Mouse (Mus musculus): Measurements from ENCODE around the gene A430005L14Rik. TPM values are rescaled to one million over a fixed set of nuclear protein-coding genes. Genes with fewer than 3 reads are reported as not detected.
A peak's percentile ranks its signal among the peaks of the same experiment; 100 is the strongest.
"Not testable (repeated sequence)": the region's sequence is repeated elsewhere in the genome, so short reads cannot be mapped to it uniquely, and the experiment has no call there.

A430005L14Rik gene
- total RNA-seq (2017), result 14.3 and 15.6 TPM in 2 replicates

DNA sequence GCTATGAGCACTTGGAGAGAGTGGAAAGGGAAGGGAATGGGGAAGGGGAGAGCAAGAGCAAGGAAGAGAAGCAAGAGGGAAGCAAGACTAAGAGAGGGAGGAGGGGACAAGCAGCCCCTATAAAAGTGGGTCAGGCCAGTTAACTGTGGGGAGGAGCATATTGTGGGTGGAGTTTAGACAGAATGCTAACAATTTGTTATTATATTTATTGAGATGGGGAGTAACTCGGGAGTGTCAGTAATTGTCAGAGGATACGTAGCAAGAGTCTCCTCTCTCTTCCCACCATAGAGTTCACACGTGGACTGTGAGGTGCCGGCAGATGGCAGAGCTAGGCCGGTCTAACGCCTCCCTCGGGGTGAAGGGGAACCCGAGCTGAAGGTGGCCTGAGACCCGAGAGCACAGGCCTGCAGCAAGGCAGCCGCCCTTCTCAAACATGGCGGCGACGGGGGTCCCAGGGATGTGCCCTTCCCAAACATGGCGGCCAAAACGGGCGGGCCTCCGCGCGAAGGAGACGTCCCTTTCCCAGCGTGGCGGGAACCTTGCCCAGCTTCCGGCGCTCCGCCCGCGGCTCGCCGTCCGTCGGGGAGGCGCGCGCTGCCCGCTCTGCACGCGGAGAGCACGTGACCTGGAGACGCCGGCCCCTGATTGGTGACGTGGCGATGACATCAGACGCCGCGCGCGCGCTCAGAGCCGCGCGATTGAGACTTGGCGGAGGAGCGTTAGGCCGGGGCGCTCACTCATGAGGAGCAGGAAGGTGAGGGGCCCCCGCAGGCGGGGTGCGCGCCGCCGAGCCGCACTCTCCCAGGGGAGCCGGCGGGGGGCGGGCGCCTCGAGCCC, at the start of gene A430005L14Rik:
TSS of gene A430005L14Rik (plus strand) at position 669 of the 837 bp plus-strand sequence.
- ATAC-seq (ENCODE audit: extremely low read depth, insufficient number of reproducible peaks, low FRiP score, poor library complexity, severe bottlenecking), result peak; percentile 80

DNA sequence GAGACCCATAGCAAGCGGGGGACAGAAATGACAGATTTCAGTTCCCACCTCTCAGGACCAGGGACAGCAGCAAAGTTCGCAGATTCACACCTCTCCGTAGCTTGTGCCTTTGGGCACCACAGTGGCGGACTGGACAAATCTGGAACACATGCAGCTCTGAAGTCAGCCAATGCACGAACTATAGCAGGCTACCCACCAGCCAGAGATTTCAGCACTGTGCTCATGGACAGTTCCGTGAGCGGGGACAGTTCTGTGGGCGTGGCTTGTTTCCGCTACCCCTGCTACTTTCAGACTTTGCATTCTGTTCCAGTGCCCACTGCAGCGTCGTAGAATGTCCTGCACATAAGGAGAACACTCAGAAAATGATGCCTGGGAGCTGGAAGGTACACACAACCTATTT, 49.5 kb upstream of the A430005L14Rik start:
- no peak for ATAC-seq (ENCODE audit: extremely low read depth, insufficient number of reproducible peaks, low FRiP score, poor library complexity, severe bottlenecking)

DNA sequence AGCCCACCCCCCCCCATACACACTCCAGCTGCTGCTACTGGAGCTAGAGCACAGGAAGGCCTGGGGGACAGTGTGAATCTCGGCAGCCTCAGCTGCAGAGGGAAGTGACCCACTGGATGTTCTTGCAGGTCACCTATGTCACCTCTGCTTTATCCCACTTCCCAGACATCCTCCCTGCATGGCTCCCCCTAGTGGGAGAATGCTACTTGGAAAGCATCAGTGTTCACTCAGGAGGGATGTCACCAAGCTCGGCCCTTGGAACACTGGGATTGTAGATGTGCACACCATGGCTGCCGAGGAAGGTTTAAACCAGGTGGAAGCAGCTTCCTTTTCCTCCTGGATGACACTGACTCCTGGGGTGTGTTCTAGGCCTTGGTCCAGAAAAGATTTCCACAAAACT, 43.4 kb upstream of the A430005L14Rik start:
- ATAC-seq (ENCODE audit: extremely low read depth, insufficient number of reproducible peaks, low FRiP score, poor library complexity, severe bottlenecking), result no peak

DNA sequence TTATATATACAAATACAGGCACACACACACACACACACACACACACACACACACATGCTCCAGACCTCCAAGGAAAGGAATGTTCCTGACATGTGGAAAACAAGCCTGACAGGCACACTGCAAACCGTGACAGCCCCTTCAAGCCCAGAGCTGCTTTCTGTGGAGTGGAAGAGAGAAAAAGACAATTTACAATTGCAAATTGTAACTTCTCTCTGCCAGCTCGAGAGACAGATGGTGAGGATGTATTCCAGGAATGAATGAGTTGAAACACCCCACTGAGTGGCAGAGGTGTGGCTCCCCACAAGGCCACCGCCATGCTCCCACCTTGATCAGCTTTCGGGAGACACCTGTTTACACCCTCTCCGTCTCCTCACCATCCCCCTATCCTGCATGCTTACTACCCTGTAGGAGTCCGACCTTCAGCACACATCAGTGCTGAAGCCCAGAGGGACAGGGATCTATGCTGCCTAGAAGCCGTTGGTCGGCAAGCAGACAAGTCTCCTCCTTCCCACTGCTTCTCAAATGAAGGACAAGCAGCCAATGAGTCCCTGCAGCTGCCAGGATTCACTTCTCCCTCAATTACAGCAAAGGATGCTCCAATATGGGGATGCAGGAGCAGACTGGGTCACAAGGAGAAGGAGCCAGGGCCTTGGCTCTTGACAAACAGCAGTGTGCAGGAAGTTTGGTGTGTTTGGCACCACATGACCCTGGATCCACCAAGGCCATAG, 39.1 kb upstream of the A430005L14Rik start:
- no peak for ATAC-seq (ENCODE audit: extremely low read depth, insufficient number of reproducible peaks, low FRiP score, poor library complexity, severe bottlenecking)

DNA sequence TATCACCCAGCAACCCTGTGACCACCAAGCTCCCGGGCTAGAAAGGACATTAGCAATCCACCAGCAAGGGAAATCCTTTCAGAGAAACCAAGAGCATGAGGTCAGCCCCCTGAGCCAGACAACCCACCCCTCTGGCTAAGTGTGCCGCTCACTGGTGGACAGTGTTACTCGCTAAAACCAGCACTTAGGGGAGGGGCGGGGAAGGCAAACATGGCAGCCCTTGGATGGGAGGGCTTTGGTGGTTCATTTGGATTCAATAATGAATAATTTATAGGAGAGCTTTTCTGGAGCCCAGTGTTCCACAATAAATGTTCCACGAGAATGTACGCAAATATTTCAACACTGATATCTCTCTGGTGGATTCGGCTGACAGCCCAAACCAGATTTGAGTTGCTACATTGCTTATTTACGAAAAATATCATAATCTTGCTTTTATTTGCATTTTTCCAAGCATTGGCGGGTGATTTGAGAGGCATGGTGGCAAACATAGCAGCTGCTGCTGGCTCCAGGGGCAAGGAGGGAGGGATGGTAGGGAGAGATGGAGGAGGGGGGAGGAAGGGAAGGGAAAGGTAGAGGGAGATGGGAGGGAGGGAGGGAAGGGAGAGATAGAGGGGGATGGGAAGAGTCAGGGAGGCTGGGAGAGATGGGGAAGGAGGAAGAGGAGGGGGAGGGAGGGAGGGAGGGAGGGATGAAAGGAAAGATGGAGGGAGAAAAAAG, 36.4 kb upstream of the A430005L14Rik start:
- ATAC-seq (ENCODE audit: extremely low read depth, insufficient number of reproducible peaks, low FRiP score, poor library complexity, severe bottlenecking), result no peak

DNA sequence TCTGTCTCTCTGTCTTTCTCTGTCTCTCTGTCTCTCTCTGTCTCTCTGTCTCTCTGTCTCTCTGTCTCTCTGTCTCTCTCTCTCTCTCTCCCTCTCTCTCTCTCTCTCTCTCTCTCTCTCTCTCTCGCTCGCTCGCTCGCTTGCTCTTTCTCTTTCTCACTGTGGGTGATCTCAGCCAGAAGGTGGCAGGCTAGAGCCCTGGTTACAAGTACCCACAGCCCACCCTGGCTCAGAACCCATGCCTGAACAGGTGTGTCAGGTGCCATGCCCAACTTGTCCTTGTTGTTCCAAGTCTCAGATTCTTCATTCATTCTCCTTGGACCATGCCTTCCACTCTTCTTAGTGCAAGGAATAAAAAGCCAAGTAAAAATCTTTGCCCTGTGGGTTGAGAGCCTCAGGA, 34.9 kb upstream of the A430005L14Rik start:
- not testable (repeated sequence) for ATAC-seq (ENCODE audit: extremely low read depth, insufficient number of reproducible peaks, low FRiP score, poor library complexity, severe bottlenecking)

DNA sequence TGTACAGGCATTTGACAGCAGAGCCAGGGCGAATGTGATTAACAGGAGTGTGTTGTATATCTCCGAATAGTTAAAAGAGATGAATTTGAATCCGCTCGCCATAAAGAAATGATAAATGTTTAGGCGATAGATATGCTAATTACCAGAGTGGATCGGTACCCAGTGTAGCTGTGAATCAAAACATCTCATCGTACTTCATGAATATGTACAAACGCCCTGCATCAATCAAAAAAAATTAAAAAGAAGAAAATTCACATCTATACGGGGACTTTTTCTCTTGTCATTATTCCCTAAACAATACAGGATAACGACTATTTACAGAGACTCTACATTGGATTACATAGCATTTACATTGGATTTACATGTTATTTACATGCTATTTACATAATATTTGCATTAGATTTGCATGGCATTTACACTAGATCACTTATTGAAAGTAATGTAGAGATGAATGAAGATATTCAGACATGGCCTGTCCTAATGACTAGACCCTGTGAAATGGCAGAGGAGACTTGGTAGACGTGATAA, 28.2 kb upstream of the A430005L14Rik start:
- no peak for ATAC-seq (ENCODE audit: extremely low read depth, insufficient number of reproducible peaks, low FRiP score, poor library complexity, severe bottlenecking)

DNA sequence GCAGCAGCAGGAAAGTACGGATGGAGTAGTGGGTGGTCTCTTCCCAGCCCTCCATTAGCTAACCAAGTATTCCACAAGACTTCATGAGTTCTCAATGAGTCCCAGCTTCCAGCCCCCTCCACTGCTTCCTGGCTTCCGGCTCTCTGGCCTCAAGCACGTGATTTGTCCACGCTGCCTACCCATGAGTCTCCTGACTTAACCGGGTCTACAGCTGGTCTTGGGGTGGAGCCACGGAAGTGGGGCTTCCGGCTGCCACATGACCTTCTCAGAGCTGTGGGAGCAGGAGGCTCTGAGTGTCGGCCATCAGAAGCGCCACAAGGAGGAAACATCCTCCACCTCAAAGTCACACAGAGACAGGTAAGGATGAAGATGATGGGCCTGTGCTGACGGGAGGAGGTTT, 27.6 kb upstream of the A430005L14Rik start:
- no peak for ATAC-seq (ENCODE audit: extremely low read depth, insufficient number of reproducible peaks, low FRiP score, poor library complexity, severe bottlenecking)

DNA sequence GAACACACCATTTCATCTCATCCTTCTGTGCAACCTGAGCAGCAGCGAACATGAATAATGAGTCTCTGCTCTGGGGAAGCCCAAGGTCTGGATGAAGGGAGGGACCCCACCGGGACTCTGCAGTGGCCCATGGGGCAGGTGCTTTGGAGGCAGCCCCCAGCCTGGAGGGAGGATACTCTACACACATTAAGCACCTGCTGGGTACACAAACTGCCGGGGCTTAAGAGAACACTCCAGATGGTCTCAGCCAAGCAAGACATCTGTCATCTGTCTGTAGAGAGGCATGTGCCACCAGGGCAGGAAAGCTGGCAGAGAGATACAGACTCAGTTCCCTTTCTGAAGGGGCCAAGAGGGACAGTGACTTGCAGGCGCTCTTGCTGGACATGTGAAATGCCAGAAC, 27.1 kb upstream of the A430005L14Rik start:
- ATAC-seq (ENCODE audit: extremely low read depth, insufficient number of reproducible peaks, low FRiP score, poor library complexity, severe bottlenecking), result no peak

DNA sequence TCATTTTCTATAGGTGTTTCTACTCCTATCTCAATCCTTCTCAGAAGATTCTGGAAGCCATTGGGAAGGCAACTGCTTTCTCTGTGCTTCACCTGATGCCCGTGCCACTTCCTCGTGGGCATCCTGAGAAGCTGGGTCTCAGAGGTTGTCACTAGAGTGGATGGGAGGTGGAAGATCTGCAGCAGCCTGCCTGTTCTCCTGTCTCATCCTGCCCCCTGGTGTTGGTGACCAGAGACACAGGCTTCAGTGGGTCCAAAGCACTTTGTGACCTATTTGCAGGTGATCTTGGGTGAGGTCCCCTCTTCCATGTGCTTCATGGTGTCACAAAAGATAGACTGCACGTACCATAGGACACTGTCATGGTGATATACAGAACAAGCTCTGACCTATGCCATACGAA, 13.8 kb upstream of the A430005L14Rik start:
- ATAC-seq (ENCODE audit: extremely low read depth, insufficient number of reproducible peaks, low FRiP score, poor library complexity, severe bottlenecking), result no peak

DNA sequence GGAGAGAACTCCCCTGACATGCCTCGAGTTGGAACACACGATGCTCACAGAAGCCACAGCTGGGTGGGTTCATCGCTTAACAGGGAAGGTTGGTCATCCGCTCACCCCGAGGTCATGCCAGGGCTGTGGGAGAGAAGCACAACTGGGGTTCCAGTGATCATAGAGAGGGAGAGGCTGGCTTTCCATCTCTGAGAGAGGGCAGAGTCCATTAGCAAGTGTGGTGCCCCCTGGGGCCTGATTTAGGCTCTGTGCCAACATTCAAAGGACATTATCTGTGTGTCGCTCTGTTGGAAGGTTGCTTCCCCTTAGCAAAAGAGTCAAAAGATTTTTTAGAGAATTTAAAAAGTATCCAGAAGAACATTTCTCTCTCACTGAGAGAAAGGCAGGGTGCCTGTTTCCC, 12.8 kb upstream of the A430005L14Rik start:
- no peak for ATAC-seq (ENCODE audit: extremely low read depth, insufficient number of reproducible peaks, low FRiP score, poor library complexity, severe bottlenecking)

DNA sequence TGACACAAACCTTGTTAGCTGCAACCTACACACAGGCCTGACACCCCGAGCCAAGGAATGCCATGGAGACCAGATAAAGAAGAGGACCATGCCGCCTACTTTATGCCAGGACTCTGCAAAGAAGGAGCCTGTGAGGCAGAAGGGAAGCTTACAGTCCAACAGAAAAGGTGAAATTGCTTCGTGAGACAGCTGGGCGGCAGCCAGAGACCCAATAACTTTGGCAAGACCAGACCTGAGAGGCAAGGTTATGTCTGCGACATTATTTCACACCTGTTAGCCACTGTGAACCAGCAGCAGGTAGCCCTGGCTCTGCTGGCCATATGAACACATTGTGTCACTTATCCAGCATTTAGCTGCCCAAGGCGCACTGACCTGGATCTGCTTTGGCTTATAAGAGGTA, 11.3 kb upstream of the A430005L14Rik start:
- no peak for ATAC-seq (ENCODE audit: extremely low read depth, insufficient number of reproducible peaks, low FRiP score, poor library complexity, severe bottlenecking)

DNA sequence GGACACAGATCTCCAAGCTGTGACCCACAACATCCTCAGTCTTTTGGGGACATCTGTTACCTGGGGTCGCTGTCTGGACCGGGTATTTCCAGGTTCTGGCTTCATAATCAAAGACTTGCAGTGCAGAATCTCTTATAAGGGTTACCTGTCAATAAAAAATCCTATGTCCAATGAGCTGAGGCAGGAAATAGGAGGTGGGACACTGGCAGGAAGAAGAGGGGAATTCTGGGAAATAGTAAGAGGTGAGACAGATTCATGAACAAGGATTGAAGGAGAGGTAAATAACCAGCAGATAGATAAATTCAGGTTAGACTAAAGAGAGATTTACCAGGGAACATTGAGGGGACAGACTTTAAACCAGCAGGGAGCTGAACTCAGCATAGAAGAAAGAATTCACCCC, 6.7 kb upstream of the A430005L14Rik start:
- ATAC-seq (ENCODE audit: extremely low read depth, insufficient number of reproducible peaks, low FRiP score, poor library complexity, severe bottlenecking), result no peak

DNA sequence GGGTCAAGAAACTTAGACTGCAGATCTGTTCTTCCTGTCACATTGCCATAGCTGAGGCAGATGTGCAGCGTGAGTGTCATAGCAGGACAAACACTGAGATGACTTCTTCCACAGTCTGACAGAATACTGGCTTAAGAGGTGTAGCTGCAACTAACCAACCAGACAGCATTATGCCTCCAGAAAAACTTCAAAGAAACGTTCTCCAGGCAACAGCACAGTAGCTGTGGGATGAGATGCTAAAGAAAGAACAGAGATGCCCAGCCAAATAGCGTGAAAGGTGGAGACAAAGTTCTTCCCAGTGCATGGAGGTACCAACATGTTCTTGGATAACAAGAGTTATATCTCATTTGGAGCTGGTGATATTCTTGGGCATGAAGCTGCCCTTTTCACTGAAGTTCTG, 5.9 kb upstream of the A430005L14Rik start:
- no peak for ATAC-seq (ENCODE audit: extremely low read depth, insufficient number of reproducible peaks, low FRiP score, poor library complexity, severe bottlenecking)

DNA sequence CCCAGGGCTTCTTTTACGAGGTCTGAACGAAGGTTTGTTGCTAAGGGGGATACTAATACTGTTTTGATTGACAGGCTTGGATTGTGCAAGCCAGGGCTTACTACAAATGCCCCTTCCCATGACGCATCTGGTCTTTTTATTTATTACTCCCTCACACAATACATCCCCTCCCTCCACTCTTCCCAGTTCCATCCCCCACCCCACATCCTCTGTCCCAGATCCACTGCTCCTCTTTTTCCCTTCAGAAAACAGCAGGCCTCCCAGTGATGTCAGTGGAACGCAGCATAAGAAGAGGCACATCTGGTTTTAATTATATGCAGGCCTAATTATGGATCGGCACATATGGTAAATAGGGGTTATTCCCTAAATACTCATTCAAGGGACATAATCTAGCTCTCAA, 5.3 kb upstream of the A430005L14Rik start:
- ATAC-seq (ENCODE audit: extremely low read depth, insufficient number of reproducible peaks, low FRiP score, poor library complexity, severe bottlenecking), result no peak

DNA sequence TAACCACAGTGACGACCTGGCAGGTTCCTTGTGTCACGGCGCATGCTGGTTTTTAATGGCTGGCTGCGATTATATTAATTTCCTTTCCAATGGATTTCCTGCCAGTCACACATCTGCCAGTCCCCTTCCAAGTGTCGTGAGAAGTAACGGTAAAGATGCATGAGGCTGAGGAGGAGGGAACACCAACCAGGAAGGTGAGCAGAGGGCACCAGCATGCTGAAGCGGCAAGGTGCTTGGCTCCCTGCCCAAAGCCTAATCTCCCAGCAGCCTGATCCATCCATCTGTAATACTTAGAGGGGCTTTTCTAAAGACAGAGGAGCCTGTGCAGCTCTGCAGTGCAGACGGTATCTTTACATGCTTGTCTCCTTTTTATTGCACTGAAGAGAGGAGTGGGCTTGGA, 1.4 kb upstream of the A430005L14Rik start:
- no peak for ATAC-seq (ENCODE audit: extremely low read depth, insufficient number of reproducible peaks, low FRiP score, poor library complexity, severe bottlenecking)

DNA sequence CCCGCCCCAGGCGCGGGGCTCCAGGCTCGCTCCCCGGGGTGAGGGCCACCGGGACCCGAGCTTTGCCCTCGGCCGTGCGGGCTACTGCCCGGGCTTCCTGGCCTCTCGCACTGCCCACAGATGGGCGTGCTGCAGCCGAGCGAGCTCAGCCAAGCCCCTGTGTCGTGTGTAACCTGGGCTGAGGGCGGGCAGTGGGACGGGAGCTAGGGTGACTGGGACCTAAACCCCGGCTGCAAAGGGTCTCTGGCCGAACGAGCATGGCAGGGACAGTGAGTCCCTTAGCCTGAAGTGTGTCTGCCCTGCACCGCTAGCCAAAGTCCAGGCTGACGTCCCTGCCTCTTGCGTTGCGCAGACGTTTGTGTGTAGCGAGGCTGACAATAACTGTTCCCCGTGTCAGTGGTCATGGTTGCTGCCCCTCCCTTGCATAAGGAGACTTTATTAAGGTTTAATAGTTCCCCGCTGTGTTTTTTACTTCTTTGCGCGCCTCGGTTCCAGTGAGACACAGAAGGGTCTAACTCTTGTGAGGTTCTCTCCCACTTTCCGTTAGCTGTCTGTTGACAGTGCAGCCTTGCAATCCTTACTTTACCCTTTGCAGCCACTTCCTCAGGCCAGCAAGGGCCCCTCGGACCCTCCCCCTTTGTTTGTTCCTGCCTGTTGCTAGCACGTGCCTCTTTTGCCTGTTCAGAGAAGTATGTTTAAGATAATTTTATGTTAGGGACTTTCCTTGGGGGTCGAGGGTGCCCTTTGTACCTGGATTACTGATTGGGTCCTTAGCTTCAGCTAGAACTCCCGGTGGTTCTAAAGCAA, 610 bp downstream of the A430005L14Rik start:
- ATAC-seq (ENCODE audit: extremely low read depth, insufficient number of reproducible peaks, low FRiP score, poor library complexity, severe bottlenecking), result no peak

DNA sequence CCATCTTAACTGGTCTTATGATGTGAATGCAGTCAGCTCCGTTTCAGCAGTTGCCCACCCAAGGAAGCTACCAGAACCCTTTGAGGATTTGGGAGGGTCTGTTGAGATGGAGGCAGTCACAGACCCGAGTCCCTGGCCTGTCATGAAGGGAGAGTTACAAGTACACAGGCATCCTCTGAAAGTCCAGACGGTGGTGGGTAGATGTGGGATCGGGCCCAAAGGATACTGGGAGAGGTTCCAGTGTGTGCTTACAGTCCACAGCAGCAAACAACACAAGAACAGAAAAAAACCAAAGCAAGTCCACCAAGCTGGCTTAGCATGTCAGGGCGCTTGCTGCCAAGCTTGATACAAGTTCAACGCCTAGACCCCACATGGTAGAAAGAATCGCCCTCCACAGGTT, 5.6 kb downstream of the A430005L14Rik start:
- no peak for ATAC-seq (ENCODE audit: extremely low read depth, insufficient number of reproducible peaks, low FRiP score, poor library complexity, severe bottlenecking)

DNA sequence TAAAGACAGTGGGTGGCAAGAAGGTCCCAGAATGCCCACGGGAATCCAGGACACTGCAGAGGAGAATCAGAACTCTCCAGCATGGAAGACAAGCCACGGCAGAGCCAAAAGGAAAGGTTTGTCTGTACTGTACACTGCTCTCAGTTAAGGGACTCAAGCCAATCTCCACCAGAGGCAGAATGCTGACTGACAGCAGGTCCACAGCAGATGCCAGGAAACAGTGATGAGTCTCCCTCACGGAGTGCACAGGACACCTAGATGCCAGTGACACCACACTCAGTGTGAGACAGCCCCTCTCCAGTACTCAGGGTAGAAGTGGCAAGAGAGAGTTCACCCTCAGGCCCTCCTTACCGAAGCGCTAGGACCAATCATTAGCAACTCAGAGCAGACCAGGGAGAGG, 9.6 kb downstream of the A430005L14Rik start:
- ATAC-seq (ENCODE audit: extremely low read depth, insufficient number of reproducible peaks, low FRiP score, poor library complexity, severe bottlenecking), result no peak

All from neutrophil, adult 5-6 weeks (primary cell).